Mouse (Mus musculus): ENCODE measurements at regions not wholly inside any gene's neighbourhood (a gene's known extent, or its start where the extent isn't known, plus 50 kb on each side); places are given as distances from the start of the nearest gene placed in this dataset.
A peak's percentile ranks its signal among the peaks of the same experiment; 100 is the strongest.

DNA sequence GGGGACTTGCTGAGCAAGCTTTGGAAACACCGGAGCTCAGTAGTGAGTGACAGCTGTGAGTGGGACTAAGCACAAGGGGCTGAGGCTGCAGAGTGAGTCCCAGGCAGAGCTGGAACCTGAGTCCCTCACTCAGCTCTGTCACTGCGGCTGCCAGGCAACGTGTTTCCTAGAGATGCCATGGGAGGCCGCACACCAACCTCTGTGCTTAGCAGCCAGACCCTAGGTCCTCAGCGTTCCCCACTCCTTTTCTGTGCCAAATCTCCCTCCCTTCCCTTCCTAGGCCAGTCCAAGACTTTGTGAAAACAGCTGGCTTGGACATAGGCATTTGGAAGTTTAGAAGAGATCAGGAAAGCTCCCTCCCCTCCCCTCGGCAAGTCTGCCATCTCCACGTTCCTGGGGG, 78.9 kb downstream of the Gm26897 start:
- Histone ChIP-seq H3K4me3 (no peak overlapping the region), H3K4me2 (no peak overlapping the region), H3K27ac (no peak overlapping the region), H3K4me1 (no peaks in the 10 kb centered on the region), H3K36me3 (replicated peaks) (no peaks in the 10 kb centered on the region), H3K9me3 (no peaks in the 10 kb centered on the region), H3K9ac (no peak overlapping the region), H3K27me3 (replicated peaks) (no peaks in the 10 kb centered on the region)
- WGBS = 39% methylated on average over 7 of the region's 7 CpGs
- ATAC-seq (replicated peaks) = no peak; the same call in 1 of the 2 replicates

DNA sequence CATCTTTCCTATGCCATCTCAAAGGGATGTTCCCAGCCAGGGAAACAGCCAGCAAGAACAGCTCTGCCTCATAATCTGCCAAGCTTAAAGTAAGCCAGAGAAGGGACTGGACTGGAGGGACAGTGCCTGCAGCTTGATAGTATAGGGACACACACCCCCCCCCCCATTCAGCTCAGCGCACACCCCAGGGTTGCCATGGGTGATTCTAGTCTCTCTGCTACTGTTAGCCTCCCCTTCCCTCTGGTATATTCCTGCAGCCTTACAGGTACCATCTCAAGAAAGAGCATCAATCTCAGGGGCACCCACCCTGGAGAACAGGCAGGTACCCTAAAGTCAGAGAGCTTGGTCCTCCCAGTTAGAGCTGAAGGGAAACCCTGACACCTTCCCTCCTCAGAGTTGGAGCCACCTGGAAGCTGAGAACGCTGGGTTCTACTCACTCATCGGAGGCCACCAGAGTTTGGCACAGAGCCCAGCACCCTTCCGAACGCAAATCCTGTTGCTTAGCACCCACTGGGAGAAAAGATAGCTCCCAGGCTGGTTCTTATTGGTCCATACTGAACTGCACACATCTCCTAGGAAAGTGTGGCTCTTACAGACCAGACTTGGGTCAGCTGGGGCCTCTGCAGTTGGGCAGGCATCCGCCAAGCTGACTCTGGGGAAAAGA, 79.5 kb downstream of the Gm26897 start:
- 0 out of 2 replicates have a peak, but pooled peaks have one; percentile 45 for ATAC-seq (replicated peaks)
- Histone ChIP-seq H3K9ac (no peak overlapping the region), H3K36me3 (replicated peaks) (no peaks in the 10 kb centered on the region), H3K27ac (no peak overlapping the region), H3K4me1 (no peaks in the 10 kb centered on the region), H3K27me3 (replicated peaks) (no peaks in the 10 kb centered on the region), H3K4me2 (no peak overlapping the region), H3K9me3 (no peaks in the 10 kb centered on the region), H3K4me3 (no peak overlapping the region)
- WGBS = 54% methylated on average over 6 of the region's 6 CpGs

DNA sequence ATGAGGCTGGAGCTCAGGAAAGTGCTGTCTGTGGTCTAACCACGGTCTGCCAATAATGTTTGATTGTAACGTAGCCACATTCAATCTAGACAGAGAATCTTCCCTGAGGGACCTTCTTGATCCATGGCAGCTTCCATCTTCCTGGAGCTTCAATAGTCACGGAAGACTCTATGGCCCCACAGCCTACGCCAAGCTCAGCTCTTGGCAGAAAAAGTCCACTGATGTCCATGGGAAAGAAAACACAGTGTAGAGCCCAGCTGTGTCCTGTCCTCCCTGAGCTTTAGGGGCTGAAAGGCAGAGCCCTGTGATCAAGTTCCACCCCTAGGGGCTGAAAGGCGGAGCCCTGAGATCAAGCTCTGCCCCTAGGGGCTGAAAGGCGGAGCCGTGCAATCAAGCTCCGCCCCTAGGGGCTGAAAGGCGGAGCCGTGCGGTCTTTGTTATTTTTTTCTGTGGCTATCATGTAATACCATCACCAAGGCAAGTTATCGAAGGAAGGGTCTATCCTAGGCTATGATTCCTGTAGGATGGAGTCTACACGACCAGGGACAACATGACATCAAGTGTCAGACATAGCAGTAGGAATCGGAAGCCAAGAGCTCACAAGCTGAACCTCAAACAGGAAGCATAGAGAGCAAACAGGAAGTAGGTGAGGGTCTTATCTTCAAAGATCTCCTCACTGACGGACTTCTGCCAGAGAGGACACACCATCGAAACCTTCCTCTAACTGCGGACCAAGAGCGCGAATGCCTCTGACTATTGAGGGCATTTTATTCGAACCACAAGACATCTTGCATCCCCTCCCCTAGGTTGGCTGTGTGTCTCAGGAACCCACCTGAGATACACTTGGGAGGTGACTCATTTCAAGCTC, 81.4 kb downstream of the Gm26897 start:
- H3K27ac ChIP-seq = no peak overlapping the region
- no peak overlapping the region for H3K9ac ChIP-seq
- WGBS = 89% methylated on average over 20 of the region's 20 CpGs
- H3K4me1 ChIP-seq = no peaks in the 10 kb centered on the region
- H3K4me3 ChIP-seq = no peak overlapping the region
- H3K9me3 ChIP-seq = no peaks in the 10 kb centered on the region
- H3K4me2 ChIP-seq = no peak overlapping the region
- H3K36me3 ChIP-seq (replicated peaks) = no peaks in the 10 kb centered on the region
- no peaks in the 10 kb centered on the region for H3K27me3 ChIP-seq (replicated peaks)
- no peak for ATAC-seq (replicated peaks)

DNA sequence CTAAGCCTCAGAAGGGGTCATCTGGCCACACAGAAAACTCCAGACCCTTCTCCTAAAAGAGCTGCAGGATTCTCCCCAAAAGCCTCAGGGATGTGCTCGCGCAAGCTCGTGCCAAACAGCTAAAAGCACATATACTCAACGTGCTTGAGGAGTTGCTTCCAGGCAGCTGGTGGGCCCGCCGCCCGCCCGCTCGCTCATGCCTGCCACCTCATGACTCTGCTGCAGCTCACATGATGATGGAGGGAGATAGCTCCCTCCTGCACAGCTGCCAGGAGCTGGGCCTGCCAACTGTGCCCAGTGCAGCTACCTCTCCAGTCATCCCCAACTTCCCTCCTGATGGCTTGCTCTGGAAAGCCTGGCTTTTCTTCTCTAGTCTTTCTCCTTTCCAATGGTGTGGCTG, 87.2 kb downstream of the Gm26897 start:
- Histone ChIP-seq H3K27ac (no peak overlapping the region), H3K36me3 (replicated peaks) (no peaks in the 10 kb centered on the region), H3K9ac (no peak overlapping the region), H3K4me2 (no peak overlapping the region), H3K9me3 (no peaks in the 10 kb centered on the region), H3K4me3 (no peak overlapping the region), H3K27me3 (replicated peaks) (no peaks in the 10 kb centered on the region; the same call in 1 of the 2 replicates), H3K4me1 (peaks cover 7% of the 10 kb centered on the region)
- 90% methylated on average over 9 of the region's 9 CpGs for WGBS
- no peak for ATAC-seq (replicated peaks)

DNA sequence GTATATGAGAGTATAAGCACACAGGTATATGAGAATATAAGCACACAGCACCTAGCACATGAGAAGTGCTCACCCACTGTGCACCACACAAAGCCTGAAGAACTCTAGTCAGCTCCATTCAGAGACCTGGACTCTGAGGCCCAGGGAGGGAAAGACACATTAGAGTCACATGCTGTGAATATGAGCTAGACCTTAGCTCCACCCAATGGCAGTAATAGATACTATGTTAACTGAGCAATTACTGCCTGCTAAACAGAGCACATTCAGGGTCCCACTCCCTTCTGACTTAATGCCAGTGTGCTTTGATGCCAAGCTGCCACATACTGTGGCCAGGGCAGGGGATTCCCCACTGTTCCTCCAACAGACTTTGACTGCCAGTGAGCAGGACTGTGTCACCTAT, 89.2 kb downstream of the Gm26897 start:
- ATAC-seq (replicated peaks) = no peak
- H3K27ac ChIP-seq = no peak overlapping the region
- no peaks in the 10 kb centered on the region for H3K36me3 ChIP-seq (replicated peaks)

DNA sequence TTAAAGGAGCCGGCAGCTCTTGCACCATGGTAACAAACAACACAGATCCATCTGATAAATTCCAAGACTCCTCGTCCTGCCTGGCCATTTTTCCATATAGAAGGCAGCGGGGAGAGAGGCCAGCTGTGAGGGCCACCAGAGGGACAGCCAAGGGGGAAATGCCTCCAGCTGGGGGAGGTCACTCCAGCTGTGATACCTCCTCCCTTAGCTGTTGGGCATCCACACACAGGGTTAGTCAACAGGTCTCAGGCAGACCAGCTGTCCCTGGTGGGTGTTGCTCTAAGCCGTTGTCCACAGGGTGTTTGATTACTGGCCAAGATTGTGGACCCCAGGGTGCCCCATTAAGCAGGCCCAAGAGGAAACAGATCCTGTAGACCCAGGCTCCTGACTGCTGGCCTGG, 89.7 kb downstream of the Gm26897 start:
- Histone ChIP-seq H3K36me3 (replicated peaks) (no peaks in the 10 kb centered on the region), H3K4me2 (no peak overlapping the region), H3K9me3 (no peaks in the 10 kb centered on the region), H3K4me3 (no peak overlapping the region), H3K27ac (no peak overlapping the region), H3K27me3 (replicated peaks) (no peaks in the 10 kb centered on the region; the same call in 1 of the 2 replicates), H3K9ac (no peak overlapping the region), H3K4me1 (peaks cover 7% of the 10 kb centered on the region)
- no peak for ATAC-seq (replicated peaks)
- 37% methylated on average over 4 of the region's 4 CpGs for WGBS

More for the DNA sequence above, 89.2 kb downstream of the Gm26897 start:
- H3K4me2 ChIP-seq = no peak overlapping the region
- no peaks in the 10 kb centered on the region; the same call in 1 of the 2 replicates for H3K27me3 ChIP-seq (replicated peaks)
- no peaks in the 10 kb centered on the region for H3K9me3 ChIP-seq
- H3K4me1 ChIP-seq = peaks cover 7% of the 10 kb centered on the region
- no peak overlapping the region for H3K4me3 ChIP-seq
- H3K9ac ChIP-seq = no peak overlapping the region

DNA sequence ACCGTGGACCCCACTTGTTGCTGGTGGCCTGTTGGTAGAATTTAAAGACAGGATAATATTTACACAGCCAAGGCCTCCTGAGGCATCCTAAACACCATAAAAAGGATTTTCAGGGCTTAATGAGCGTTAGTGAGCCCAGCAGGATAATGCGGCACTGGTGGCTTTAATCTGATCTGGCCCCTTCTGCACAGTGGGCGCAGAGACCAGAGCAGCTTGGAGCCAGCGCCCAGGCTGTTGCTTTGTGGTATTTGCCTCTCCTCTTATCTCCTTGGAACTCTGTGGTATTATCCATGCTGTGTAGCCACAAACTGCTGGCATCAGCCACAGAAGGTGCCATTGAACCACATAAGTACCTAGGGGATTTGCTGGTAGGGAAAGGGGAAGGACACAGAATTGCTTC, 90.1 kb downstream of the Gm26897 start:
- 15% methylated on average over 5 of the region's 5 CpGs for WGBS
- Histone ChIP-seq H3K4me2 (no peak overlapping the region), H3K9me3 (no peaks in the 10 kb centered on the region), H3K36me3 (replicated peaks) (no peaks in the 10 kb centered on the region), H3K4me3 (no peak overlapping the region), H3K4me1 (peaks cover 7% of the 10 kb centered on the region), H3K27me3 (replicated peaks) (no peaks in the 10 kb centered on the region; the same call in 1 of the 2 replicates), H3K9ac (no peak overlapping the region), H3K27ac (no peak overlapping the region)
- no peak for ATAC-seq (replicated peaks)

DNA sequence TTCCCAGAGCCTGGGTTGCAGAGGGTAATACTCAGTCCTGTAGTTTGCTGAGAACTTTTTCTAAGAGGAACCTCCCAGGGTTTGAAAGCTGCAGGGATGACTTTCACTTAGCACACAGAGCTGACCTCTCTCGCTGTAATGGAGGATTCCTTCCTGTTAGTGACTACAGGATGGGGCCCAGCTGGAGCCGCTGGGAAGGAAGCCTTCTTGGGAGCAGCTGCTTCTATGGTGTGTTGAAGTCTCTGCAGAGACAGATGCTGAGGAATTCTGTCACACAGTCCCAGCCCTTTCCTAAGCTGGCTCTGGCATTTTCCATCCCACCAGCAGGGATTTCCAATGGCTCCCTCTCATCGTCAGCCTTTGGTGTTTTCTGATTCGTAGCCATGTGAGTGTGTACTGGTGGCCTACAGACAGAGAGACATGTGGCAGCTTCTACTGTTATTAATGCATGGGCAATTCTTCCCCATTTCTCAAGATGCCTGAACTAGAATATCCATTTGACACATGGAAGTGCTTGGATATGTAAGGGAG, 90.9 kb downstream of the Gm26897 start:
- no peaks in the 10 kb centered on the region for H3K36me3 ChIP-seq (replicated peaks)
- H3K9me3 ChIP-seq = no peaks in the 10 kb centered on the region
- peaks cover 7% of the 10 kb centered on the region for H3K4me1 ChIP-seq
- no peak overlapping the region for H3K4me2 ChIP-seq
- no peak for ATAC-seq (replicated peaks)
- H3K4me3 ChIP-seq = no peak overlapping the region
- H3K27me3 ChIP-seq (replicated peaks) = no peaks in the 10 kb centered on the region; the same call in 1 of the 2 replicates
- no peak overlapping the region for H3K9ac ChIP-seq
- H3K27ac ChIP-seq = no peak overlapping the region
- 58% methylated on average over 4 of the region's 4 CpGs for WGBS

DNA sequence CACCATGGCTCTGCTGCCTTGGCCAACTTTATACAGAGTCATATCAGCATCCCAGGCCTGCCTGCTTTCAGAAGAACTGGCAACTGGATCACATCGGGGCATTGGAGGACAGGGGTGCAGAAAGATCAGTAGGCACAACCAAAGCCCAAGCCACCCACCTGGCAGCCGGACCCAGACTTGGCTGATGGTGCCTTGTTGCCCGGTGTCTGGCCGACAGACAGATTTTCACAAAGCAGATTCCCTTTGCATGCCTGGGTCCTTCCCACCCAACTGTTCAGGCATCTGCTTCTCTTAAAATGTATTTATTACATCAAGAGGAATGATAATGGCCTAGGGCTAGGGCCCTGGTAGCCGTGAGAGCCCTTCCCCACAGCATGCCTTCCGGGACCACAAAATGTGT, 96.2 kb downstream of the Gm26897 start:
- H3K9ac ChIP-seq = no peak overlapping the region
- WGBS = 86% methylated on average over 6 of the region's 6 CpGs
- H3K27ac ChIP-seq = no peak overlapping the region
- H3K36me3 ChIP-seq (replicated peaks) = no peaks in the 10 kb centered on the region
- no peaks in the 10 kb centered on the region for H3K27me3 ChIP-seq (replicated peaks)
- no peaks in the 10 kb centered on the region for H3K4me1 ChIP-seq
- no peak overlapping the region for H3K4me2 ChIP-seq
- H3K4me3 ChIP-seq = no peak overlapping the region
- no peaks in the 10 kb centered on the region for H3K9me3 ChIP-seq
- ATAC-seq (replicated peaks) = no peak

DNA sequence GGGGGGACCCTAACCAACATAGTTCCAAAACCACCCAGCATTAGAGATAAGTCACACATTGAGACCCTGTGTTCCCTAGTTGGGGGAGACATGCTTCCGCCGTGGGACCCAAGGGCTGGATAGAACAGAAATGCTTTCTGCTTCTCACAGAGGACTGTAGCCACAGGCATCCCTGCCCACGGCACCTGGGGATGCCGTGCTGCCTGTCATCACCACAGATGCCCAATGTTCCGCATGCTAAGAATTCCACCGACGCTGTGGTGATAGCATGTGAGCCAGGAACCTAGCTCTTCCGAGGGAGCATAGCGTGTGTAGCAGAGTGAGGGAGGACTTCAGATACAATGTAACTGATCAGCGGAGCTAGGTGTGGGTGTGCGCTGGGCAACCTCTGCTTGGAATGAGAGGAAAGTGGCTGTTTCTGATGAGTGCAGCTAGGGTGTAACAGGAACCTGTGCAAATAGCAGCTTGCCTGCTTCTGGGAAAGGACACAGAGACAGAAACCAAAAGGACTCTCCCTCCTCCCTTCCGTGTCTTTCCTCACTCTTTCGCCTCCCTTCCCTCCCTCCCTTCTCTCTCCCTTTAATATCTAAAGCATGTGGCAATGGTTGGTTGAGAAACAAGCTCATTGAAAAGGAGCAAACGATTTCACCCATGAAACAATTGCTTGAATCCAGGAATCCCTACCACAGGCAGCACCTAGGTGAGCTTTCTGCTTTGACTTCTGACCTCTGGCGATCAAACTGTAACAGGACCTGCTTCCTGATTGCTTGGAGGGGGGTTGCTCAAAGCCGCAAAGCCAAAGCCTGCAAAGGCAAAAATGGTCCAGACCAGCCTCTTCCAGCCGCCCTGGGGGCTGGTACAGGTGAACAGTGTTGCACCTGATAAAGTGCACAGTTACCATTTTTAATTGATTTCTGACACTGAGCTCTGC, 102.3 kb downstream of the Gm26897 start:
- Histone ChIP-seq H3K4me1 (peaks cover 19% of the 10 kb centered on the region), H3K9me3 (no peaks in the 10 kb centered on the region), H3K4me3 (no peak overlapping the region), H3K4me2 (peak overlapping the region; percentile 16), H3K27me3 (replicated peaks) (no peaks in the 10 kb centered on the region), H3K9ac (no peak overlapping the region), H3K36me3 (replicated peaks) (no peaks in the 10 kb centered on the region), H3K27ac (peak overlapping the region; percentile 77)
- WGBS = 33% methylated on average over 17 of the region's 17 CpGs
- ATAC-seq (replicated peaks) = peak; percentile 41

DNA sequence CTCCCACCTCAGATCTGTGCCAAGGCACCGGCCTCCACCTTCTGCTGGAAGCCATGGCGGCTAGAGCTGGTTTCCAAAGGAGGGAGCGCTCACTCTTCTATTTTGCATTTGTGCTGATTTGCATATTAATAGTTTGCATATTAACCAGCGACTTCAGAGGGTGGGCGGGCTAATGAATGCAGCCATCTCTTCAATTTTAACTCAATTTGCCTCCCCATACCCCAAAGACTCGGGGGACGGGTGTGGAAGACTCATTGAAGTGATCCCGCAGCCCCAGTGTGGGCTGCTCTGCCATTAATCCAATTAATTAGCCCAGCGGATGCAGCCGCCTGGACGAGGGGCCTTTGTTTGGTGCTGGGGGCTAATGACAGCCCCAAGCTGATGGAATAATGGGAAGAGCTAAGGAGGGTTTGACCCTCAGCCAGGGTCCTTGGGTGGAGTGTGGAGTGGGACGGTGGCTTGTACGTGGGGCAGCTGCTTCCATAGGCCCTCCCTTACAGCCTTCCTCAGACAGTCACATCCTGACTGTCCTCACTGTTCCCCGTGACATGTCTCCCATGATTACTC, 103.0 kb downstream of the Gm26897 start:
- WGBS = 10% methylated on average over 14 of the region's 14 CpGs
- H3K4me2 ChIP-seq = peak overlapping the region; percentile 16
- no peaks in the 10 kb centered on the region for H3K9me3 ChIP-seq
- peaks cover 19% of the 10 kb centered on the region for H3K4me1 ChIP-seq
- no peak overlapping the region for H3K4me3 ChIP-seq
- H3K27me3 ChIP-seq (replicated peaks) = no peaks in the 10 kb centered on the region
- peak overlapping the region; percentile 77 for H3K27ac ChIP-seq
- H3K9ac ChIP-seq = no peak overlapping the region
- ATAC-seq (replicated peaks) = peak; percentile 76
- H3K36me3 ChIP-seq (replicated peaks) = no peaks in the 10 kb centered on the region
